ENCODE assay signal across 13 mouse cellular contexts in the genomic region with DNA sequence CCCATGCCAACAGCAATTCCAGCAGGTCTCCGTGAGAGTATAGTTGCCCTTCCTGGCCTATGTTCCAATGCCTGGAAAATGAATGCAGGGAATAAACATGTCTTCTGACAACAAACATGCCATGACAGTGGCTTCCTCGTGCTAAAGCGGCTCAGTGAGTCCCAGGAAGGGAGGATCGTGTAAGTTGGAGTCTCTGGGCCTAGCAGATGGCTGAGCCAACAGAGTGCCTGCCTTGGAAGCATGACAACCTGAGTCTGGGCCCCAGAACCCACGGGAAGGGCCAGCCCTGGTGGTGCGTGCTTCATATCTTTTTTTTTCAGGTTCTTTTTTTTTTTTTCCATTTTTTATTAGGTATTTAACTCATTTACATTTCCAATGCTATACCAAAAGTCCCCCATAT.
DNase-seq lines count a peak whose midpoint lies in the region.
"Had no signal": no experiment of that assay in that cellular context is flagged by ENCODE, and none has a peak within 500 bp of the region (broad histone marks: within the 10 kb centered on the region; RNA-seq: fewer than 3 reads in every experiment).

No protein-coding gene starts in this region.

- DNase-seq in cerebellum, postnatal 14 days = peak; percentile 40 to 62
- no peak for DNase-seq in cerebellum, postnatal 4 days (ENCODE audit: low spot score in 2 of 2)
- peak; percentile 30 for DNase-seq in layer of hippocampus, adult 11-12 months (ENCODE audit: low spot score)
- DNase-seq in layer of hippocampus, adult 9-10 months (ENCODE audit: low spot score) = no peak
- peak; percentile 40 for DNase-seq in right cerebral cortex, postnatal 25 days
- no peak for DNase-seq in right cerebral cortex, adult 18-20 months
- DNase-seq in heart, adult 11 months = no peak
- DNase-seq: adrenal gland, postnatal 10 days; cerebellum, adult 18-20 months; cerebellum, adult 9-11 months; gastrocnemius, adult 2 months; gastrocnemius, postnatal 25 days; heart, postnatal 36 days had no signal

Comparison
In these comparisons a context has a peak if more than half of its experiments do, and no peak if none do; other contexts are left out.
1. DNase-seq: peak in cerebellum, postnatal 14 days (2 of 2), layer of hippocampus, adult 11-12 months (single experiment) and right cerebral cortex, postnatal 25 days (single experiment); none in cerebellum, postnatal 4 days (0 of 2), layer of hippocampus, adult 9-10 months (single experiment), right cerebral cortex, adult 18-20 months (single experiment) and heart, adult 11 months (single experiment).